Mouse (Mus musculus) heart, embryonic 11.5 days (tissue): ENCODE results near the gene Ndufa10. TPM values are rescaled to one million over a fixed set of nuclear protein-coding genes. Genes with fewer than 3 reads are reported as not detected.

Source experiments
- ATAC-seq: fragments of 200-750 bp; cut with Nextera tagmentation; replicated peaks from 2 replicates; pipeline ENCODE4 v1.8.0; 2017; ENCODE audit warnings: moderate library complexity; ENCODE audit not compliant: insufficient number of reproducible peaks, low FRiP score, low TSS enrichment
- H3K27ac ChIP-seq: fragments of 300-500 bp; sonication (generic); 2 replicates; pipeline ENCODE4 v1.5.1; 2014; ENCODE audit warnings: mild to moderate bottlenecking, low read depth, low read length
- H3K27me3 ChIP-seq: fragments of 300-500 bp; sonication (generic); 2 replicates; pipeline ENCODE4 v1.6.1; 2014; ENCODE audit warnings: mild to moderate bottlenecking, low read length, mixed read lengths; ENCODE audit not compliant: control insufficient read depth, insufficient read depth
- H3K36me3 ChIP-seq: fragments of 300-500 bp; sonication (generic); 2 replicates; pipeline ENCODE4 v1.6.1; 2014; ENCODE audit warnings: mild to moderate bottlenecking, low read length, moderate library complexity, mixed read lengths; ENCODE audit not compliant: control insufficient read depth, insufficient read depth
- H3K4me1 ChIP-seq: fragments of 300-500 bp; sonication (generic); 2 replicates; pipeline ENCODE4 v1.6.1; 2014; ENCODE audit warnings: low read length; ENCODE audit not compliant: control insufficient read depth, insufficient read depth
- H3K4me2 ChIP-seq: fragments of 300-500 bp; sonication (generic); 2 replicates; pipeline ENCODE4 v1.6.1; 2014; ENCODE audit warnings: mild to moderate bottlenecking, moderate library complexity
- H3K4me3 ChIP-seq: fragments of 300-500 bp; sonication (generic); 2 replicates; pipeline ENCODE4 v1.5.1; 2014; ENCODE audit warnings: low read depth, low read length
- H3K9ac ChIP-seq: fragments of 300-500 bp; sonication (generic); 2 replicates; pipeline ENCODE4 v1.6.1; 2014; ENCODE audit warnings: mild to moderate bottlenecking, low read depth, low read length, moderate library complexity
- H3K9me3 ChIP-seq: fragments of 300-500 bp; sonication (generic); replicated peaks from 2 replicates; pipeline ENCODE4 v1.6.1; 2016; ENCODE audit warnings: low read length; ENCODE audit not compliant: control insufficient read depth
- WGBS: fragments of 180-500 bp; shearing (Covaris S2); extraction: QIAGEN DNeasy Blood & Tissue Kit; methylation state at CpG from one replicate; pipeline ENCODE4 v1.1.7; 2014; ENCODE audit not compliant: insufficient replicate concordance; 5-methylcytosine and 5-hydroxymethylcytosine counted together
- polyA plus RNA-seq: library from polyadenylated mRNA; unstranded; fragments of >200 nt; fragmentation: Nextera tagmentation; extraction: Ambion mirVana; gene quantifications from 2 replicates; pipeline ENCODE4 v1.2.1, GENCODE M21; 2014

Gene Ndufa10
- polyA plus RNA-seq, 1 experiment from 2014 or later, result 465 TPM

- Histone ChIP-seq H3K9ac (no peak overlapping the region), H3K27me3 (no peaks in the 10 kb centered on the region), H3K27ac (peak overlapping the region; percentile 70), H3K4me1 (peaks cover 21% of the 10 kb centered on the region), H3K36me3 (peaks cover 11% of the 10 kb centered on the region), H3K4me2 (no peak overlapping the region), H3K4me3 (no peak overlapping the region), H3K9me3 (no peaks in the 10 kb centered on the region)
- ATAC-seq, result peak; percentile 36
- WGBS, result 30% methylated on average over 9 of the region's 9 CpGs
Observed at GRCm38 (mm10) chr1:92437678-92438271, 35.9 kb downstream of the Ndufa10 start.

GRCm38 (mm10) chr1:92436831-92437321 lies 36.8 kb downstream of the Ndufa10 start:
- H3K27ac ChIP-seq, result 0 out of 2 replicates have a peak overlapping the region, but pooled peaks have one; percentile 70

GRCm38 (mm10) chr1:92434986-92435385 lies 38.7 kb downstream of the Ndufa10 start:
- H3K9ac ChIP-seq, result no peak overlapping the region
- ATAC-seq, result no peak
- H3K27ac ChIP-seq, result no peak overlapping the region
- H3K9me3 ChIP-seq, result no peaks in the 10 kb centered on the region
- H3K4me3 ChIP-seq, result no peak overlapping the region
- peaks cover 10% of the 10 kb centered on the region for H3K36me3 ChIP-seq
- H3K27me3 ChIP-seq, result no peaks in the 10 kb centered on the region; the same call in 1 of the 2 replicates
- 83% methylated on average over 1 of the region's 1 CpGs for whole genome bisulfite sequencing
- H3K4me1 ChIP-seq, result peaks cover 17% of the 10 kb centered on the region
- H3K4me2 ChIP-seq, result no peak overlapping the region

More at GRCm38 (mm10) chr1:92436831-92437321, 36.8 kb downstream of the Ndufa10 start:
- H3K4me2 ChIP-seq, result no peak overlapping the region
- peaks cover 21% of the 10 kb centered on the region for H3K4me1 ChIP-seq
- H3K36me3 ChIP-seq, result peaks cover 10% of the 10 kb centered on the region
- no peaks in the 10 kb centered on the region for H3K9me3 ChIP-seq
- H3K4me3 ChIP-seq, result no peak overlapping the region
- H3K9ac ChIP-seq, result no peak overlapping the region
- H3K27me3 ChIP-seq, result no peaks in the 10 kb centered on the region
- WGBS, result 53% methylated on average over 4 of the region's 4 CpGs
- no peak for ATAC-seq

DNA sequence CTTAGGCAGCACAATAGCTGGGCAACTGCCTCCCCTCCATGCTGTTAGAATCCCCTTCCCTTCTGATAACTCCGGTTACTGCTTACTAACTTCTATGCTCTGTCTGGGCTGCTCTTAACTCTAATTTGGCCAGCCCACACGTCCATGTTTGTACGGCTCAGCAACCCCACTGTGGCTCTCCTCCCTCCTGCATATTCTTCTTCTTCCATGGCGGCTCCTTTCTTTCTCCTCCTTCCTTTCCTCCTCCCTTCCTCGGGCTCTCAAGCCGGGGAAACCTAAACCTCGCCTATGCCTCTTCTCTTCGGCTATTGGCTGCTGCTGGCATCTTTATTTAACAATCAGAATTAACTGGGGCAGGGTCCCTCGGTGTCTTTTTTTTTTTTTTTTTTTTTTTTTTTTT lies 40.9 kb downstream of the Ndufa10 start:
- Histone ChIP-seq H3K4me1 (peaks cover 11% of the 10 kb centered on the region), H3K4me3 (no peak overlapping the region), H3K9ac (no peak overlapping the region), H3K9me3 (no peaks in the 10 kb centered on the region), H3K27me3 (no peaks in the 10 kb centered on the region; the same call in 1 of the 2 replicates), H3K27ac (no peak overlapping the region), H3K36me3 (no peaks in the 10 kb centered on the region), H3K4me2 (no peak overlapping the region)
- 70% methylated on average over 9 of the region's 9 CpGs for WGBS
- ATAC-seq, result no peak

- 70% methylated on average over 4 of the region's 4 CpGs for WGBS
- Histone ChIP-seq H3K4me3 (no peak overlapping the region), H3K4me2 (no peak overlapping the region), H3K36me3 (no peaks in the 10 kb centered on the region), H3K27me3 (no peaks in the 10 kb centered on the region; the same call in 1 of the 2 replicates), H3K9ac (no peak overlapping the region), H3K27ac (no peak overlapping the region), H3K9me3 (no peaks in the 10 kb centered on the region), H3K4me1 (peaks cover 4% of the 10 kb centered on the region)
- ATAC-seq, result no peak
Observed at GRCm38 (mm10) chr1:92432098-92432497, 41.6 kb downstream of the Ndufa10 start.

DNA sequence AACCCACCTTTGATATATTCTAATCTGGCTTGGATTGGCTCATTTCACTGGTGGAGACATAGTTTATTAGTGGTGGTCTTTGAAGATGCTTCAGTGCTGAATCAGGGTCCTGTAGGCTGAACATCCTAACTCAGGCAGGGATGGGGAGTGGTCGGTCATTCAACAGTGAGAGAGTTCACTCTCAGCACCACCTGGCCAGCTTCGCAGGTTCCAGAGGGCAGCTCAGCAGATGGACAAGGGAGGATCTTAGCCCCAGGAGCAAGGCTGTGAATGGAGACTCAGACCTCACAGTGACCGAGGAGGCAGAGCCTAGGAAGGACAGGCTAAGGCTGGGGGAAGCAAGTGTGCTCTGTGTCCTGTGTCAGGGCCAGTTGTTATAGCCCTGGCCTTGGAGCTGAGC lies 42.2 kb downstream of the Ndufa10 start:
- no peak overlapping the region for H3K4me2 ChIP-seq
- H3K27me3 ChIP-seq, result no peaks in the 10 kb centered on the region; the same call in 1 of the 2 replicates
- no peaks in the 10 kb centered on the region for H3K4me1 ChIP-seq
- no peak for ATAC-seq
- H3K4me3 ChIP-seq, result no peak overlapping the region
- no peaks in the 10 kb centered on the region for H3K9me3 ChIP-seq
- WGBS, result 58% methylated on average over 3 of the region's 3 CpGs
- H3K27ac ChIP-seq, result no peak overlapping the region
- H3K36me3 ChIP-seq, result no peaks in the 10 kb centered on the region
- no peak overlapping the region for H3K9ac ChIP-seq

GRCm38 (mm10) chr1:92430991-92431390 lies 42.7 kb downstream of the Ndufa10 start:
- no peaks in the 10 kb centered on the region for H3K36me3 ChIP-seq
- no peak overlapping the region for H3K4me3 ChIP-seq
- no peaks in the 10 kb centered on the region; the same call in 1 of the 2 replicates for H3K27me3 ChIP-seq
- no peak for ATAC-seq
- WGBS, result 69% methylated on average over 1 of the region's 1 CpGs
- H3K9me3 ChIP-seq, result no peaks in the 10 kb centered on the region
- no peak overlapping the region for H3K27ac ChIP-seq
- H3K4me1 ChIP-seq, result no peaks in the 10 kb centered on the region
- H3K9ac ChIP-seq, result no peak overlapping the region
- no peak overlapping the region for H3K4me2 ChIP-seq

- no peak overlapping the region for H3K27ac ChIP-seq
- WGBS, result 62% methylated on average over 7 of the region's 7 CpGs
- H3K4me2 ChIP-seq, result no peak overlapping the region
- no peak overlapping the region for H3K4me3 ChIP-seq
- H3K9ac ChIP-seq, result no peak overlapping the region
- H3K9me3 ChIP-seq, result peaks cover 3% of the 10 kb centered on the region; the same call in 1 of the 2 replicates
- no peaks in the 10 kb centered on the region for H3K27me3 ChIP-seq
- H3K36me3 ChIP-seq, result no peaks in the 10 kb centered on the region
- ATAC-seq, result no peak
- H3K4me1 ChIP-seq, result no peaks in the 10 kb centered on the region
Observed at GRCm38 (mm10) chr1:92424714-92425113, 48.9 kb downstream of the Ndufa10 start.

- Histone ChIP-seq H3K36me3 (no peaks in the 10 kb centered on the region), H3K4me2 (no peak overlapping the region), H3K4me1 (no peaks in the 10 kb centered on the region), H3K27me3 (no peaks in the 10 kb centered on the region), H3K9me3 (no peaks in the 10 kb centered on the region), H3K4me3 (no peak overlapping the region), H3K27ac (no peak overlapping the region), H3K9ac (no peak overlapping the region)
- no peak for ATAC-seq
- WGBS, result 78% methylated on average over 5 of the region's 5 CpGs
Observed at GRCm38 (mm10) chr1:92405131-92405530, 68.5 kb downstream of the Ndufa10 start.
